Mouse (Mus musculus): ENCODE data around the gene Fam25c. TPM values are rescaled to one million over a fixed set of nuclear protein-coding genes. Genes with fewer than 3 reads are reported as not detected.

Fam25c gene
- total and polyA plus RNA-seq, 2 experiments = 56.3 to 74.3 TPM

GRCm38 (mm10) chr14:34339446-34339845, 15.8 kb downstream of the Fam25c start:
- no peaks in the 10 kb centered on the region for H3K27me3 ChIP-seq (ENCODE audit: control insufficient read depth, insufficient read depth, low read length)
- H3K79me2 ChIP-seq (ENCODE audit: control insufficient read depth, insufficient read depth, low read length) = no peaks in the 10 kb centered on the region
- no peak for DNase-seq (ENCODE audit: extremely low read depth, low read depth, low spot score)
- no peak for TF ChIP-seq CTCF (IDR thresholded peaks at IDR 0.05; ENCODE audit: low read depth, low read length)
- TF ChIP-seq POLR2A (IDR thresholded peaks at IDR 0.05; ENCODE audit: extremely low read depth, insufficient read depth, low read length) = no peak
- 73% methylated on average over 1 of the region's 1 CpGs for WGBS
- no peak overlapping the region for H3K9ac ChIP-seq (ENCODE audit: low read depth, low read length)
- peaks cover 86% of the 10 kb centered on the region for H3K36me3 ChIP-seq (ENCODE audit: control insufficient read depth, insufficient read depth, low read length)
- no peak overlapping the region for H3K27ac ChIP-seq (replicated peaks; ENCODE audit: insufficient read depth, low read depth, low read length)
- H3K4me3 ChIP-seq (ENCODE audit: insufficient read depth, low read depth, low read length) = no peak overlapping the region
- H3K4me1 ChIP-seq (ENCODE audit: control insufficient read depth, insufficient read depth, low read length) = peaks cover 4% of the 10 kb centered on the region; the same call in 1 of the 2 replicates

- H3K4me1 ChIP-seq (ENCODE audit: control insufficient read depth, insufficient read depth, low read length) = no peaks in the 10 kb centered on the region
- TF ChIP-seq CTCF (IDR thresholded peaks at IDR 0.05; ENCODE audit: low read depth, low read length) (no peak), POLR2A (IDR thresholded peaks at IDR 0.05; ENCODE audit: extremely low read depth, insufficient read depth, low read length) (no peak)
- H3K36me3 ChIP-seq (ENCODE audit: control insufficient read depth, insufficient read depth, low read length) = peaks cover 82% of the 10 kb centered on the region
- no peak overlapping the region for H3K4me3 ChIP-seq (ENCODE audit: insufficient read depth, low read depth, low read length)
- H3K9ac ChIP-seq (ENCODE audit: low read depth, low read length) = no peak overlapping the region
- DNase-seq (ENCODE audit: extremely low read depth, low read depth, low spot score) = no peak
- WGBS = 78% methylated on average over 5 of the region's 5 CpGs
- H3K27me3 ChIP-seq (ENCODE audit: control insufficient read depth, insufficient read depth, low read length) = no peaks in the 10 kb centered on the region
- H3K27ac ChIP-seq (replicated peaks; ENCODE audit: insufficient read depth, low read depth, low read length) = no peak overlapping the region
- no peaks in the 10 kb centered on the region; the same call in 1 of the 2 replicates for H3K79me2 ChIP-seq (ENCODE audit: control insufficient read depth, insufficient read depth, low read length)
Observed at GRCm38 (mm10) chr14:34332476-34332875, 22.8 kb downstream of the Fam25c start.

- WGBS = 57% methylated on average over 3 of the region's 3 CpGs
- DNase-seq (ENCODE audit: extremely low read depth, low read depth, low spot score) = no peak
Observed at GRCm38 (mm10) chr14:34331886-34332285, 23.3 kb downstream of the Fam25c start.

GRCm38 (mm10) chr14:34330657-34331158, 24.5 kb downstream of the Fam25c start:
- WGBS = 78% methylated on average over 9 of the region's 9 CpGs
- H3K9ac ChIP-seq (ENCODE audit: low read depth, low read length) = no peak overlapping the region
- DNase-seq (ENCODE audit: extremely low read depth, low read depth, low spot score) = no peak
- H3K4me3 ChIP-seq (ENCODE audit: insufficient read depth, low read depth, low read length) = no peak overlapping the region
- TF ChIP-seq CTCF (IDR thresholded peaks at IDR 0.05; ENCODE audit: low read depth, low read length) = no peak
- TF ChIP-seq POLR2A (IDR thresholded peaks at IDR 0.05; ENCODE audit: extremely low read depth, insufficient read depth, low read length) = no peak
- no peaks in the 10 kb centered on the region; the same call in 1 of the 2 replicates for H3K79me2 ChIP-seq (ENCODE audit: control insufficient read depth, insufficient read depth, low read length)
- H3K4me1 ChIP-seq (ENCODE audit: control insufficient read depth, insufficient read depth, low read length) = no peaks in the 10 kb centered on the region; the same call in 1 of the 2 replicates
- H3K36me3 ChIP-seq (ENCODE audit: control insufficient read depth, insufficient read depth, low read length) = peaks cover 80% of the 10 kb centered on the region
- no peak overlapping the region for H3K27ac ChIP-seq (replicated peaks; ENCODE audit: insufficient read depth, low read depth, low read length)
- H3K27me3 ChIP-seq (ENCODE audit: control insufficient read depth, insufficient read depth, low read length) = no peaks in the 10 kb centered on the region

More at GRCm38 (mm10) chr14:34331886-34332285, 23.3 kb downstream of the Fam25c start:
- Histone ChIP-seq H3K4me1 (ENCODE audit: control insufficient read depth, insufficient read depth, low read length) (no peaks in the 10 kb centered on the region), H3K36me3 (ENCODE audit: control insufficient read depth, insufficient read depth, low read length) (peaks cover 81% of the 10 kb centered on the region), H3K9ac (ENCODE audit: low read depth, low read length) (no peak overlapping the region), H3K4me3 (ENCODE audit: insufficient read depth, low read depth, low read length) (no peak overlapping the region), H3K27ac (replicated peaks; ENCODE audit: insufficient read depth, low read depth, low read length) (no peak overlapping the region), H3K79me2 (ENCODE audit: control insufficient read depth, insufficient read depth, low read length) (no peaks in the 10 kb centered on the region; the same call in 1 of the 2 replicates), H3K27me3 (ENCODE audit: control insufficient read depth, insufficient read depth, low read length) (no peaks in the 10 kb centered on the region)
- no peak for TF ChIP-seq POLR2A (IDR thresholded peaks at IDR 0.05; ENCODE audit: extremely low read depth, insufficient read depth, low read length)
- no peak for TF ChIP-seq CTCF (IDR thresholded peaks at IDR 0.05; ENCODE audit: low read depth, low read length)

DNA sequence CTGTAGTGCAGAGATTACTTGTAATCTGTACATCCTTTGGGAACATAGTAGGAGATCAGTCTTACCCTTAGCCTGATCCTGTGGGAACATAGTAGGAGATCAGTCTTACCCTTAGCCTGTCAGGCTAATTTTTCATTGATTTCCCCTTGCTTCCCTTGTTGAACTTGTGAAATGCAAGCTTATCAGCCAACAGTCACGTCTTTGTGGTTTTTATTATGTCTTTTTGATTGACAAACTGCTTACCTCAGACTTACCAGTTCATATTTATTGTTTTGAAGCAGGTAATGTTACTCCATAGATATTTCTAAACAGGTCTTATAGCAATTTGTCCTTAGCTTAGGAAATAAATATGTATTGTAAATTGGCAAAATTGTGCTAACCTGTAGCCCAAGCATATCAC, 27.6 kb downstream of the Fam25c start:
- no peak for DNase-seq (ENCODE audit: extremely low read depth, low read depth, low spot score)
- H3K4me1 ChIP-seq (ENCODE audit: control insufficient read depth, insufficient read depth, low read length) = no peaks in the 10 kb centered on the region; the same call in 1 of the 2 replicates
- no peak for TF ChIP-seq CTCF (IDR thresholded peaks at IDR 0.05; ENCODE audit: low read depth, low read length)
- TF ChIP-seq POLR2A (IDR thresholded peaks at IDR 0.05; ENCODE audit: extremely low read depth, insufficient read depth, low read length) = no peak
- no peaks in the 10 kb centered on the region; the same call in 1 of the 2 replicates for H3K79me2 ChIP-seq (ENCODE audit: control insufficient read depth, insufficient read depth, low read length)
- H3K4me3 ChIP-seq (ENCODE audit: insufficient read depth, low read depth, low read length) = no peak overlapping the region
- WGBS = 11% methylated on average over 1 of the region's 1 CpGs
- no peak overlapping the region for H3K27ac ChIP-seq (replicated peaks; ENCODE audit: insufficient read depth, low read depth, low read length)
- H3K27me3 ChIP-seq (ENCODE audit: control insufficient read depth, insufficient read depth, low read length) = no peaks in the 10 kb centered on the region
- H3K9ac ChIP-seq (ENCODE audit: low read depth, low read length) = no peak overlapping the region
- peaks cover 76% of the 10 kb centered on the region for H3K36me3 ChIP-seq (ENCODE audit: control insufficient read depth, insufficient read depth, low read length)

DNA sequence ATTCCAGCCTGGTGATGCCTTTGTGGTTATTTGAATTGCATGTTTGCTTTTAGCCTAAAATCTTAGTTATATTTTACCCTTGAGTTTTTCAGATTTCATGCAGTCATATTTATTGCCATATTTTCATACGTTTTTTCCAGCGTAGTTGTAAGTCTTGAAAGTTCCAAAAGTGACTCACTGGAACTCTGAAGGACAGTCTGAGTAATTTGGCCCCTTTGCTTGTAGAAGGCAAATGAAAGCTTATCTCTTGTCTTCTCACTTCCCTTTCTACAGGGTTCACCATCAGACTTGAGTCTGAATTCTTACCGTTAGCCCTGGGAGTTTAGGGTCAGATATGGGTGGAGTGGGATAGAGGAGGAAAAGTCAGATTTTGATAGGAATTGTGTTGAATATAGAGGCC, 28.6 kb downstream of the Fam25c start:
- H3K27me3 ChIP-seq (ENCODE audit: control insufficient read depth, insufficient read depth, low read length) = no peaks in the 10 kb centered on the region
- peaks cover 74% of the 10 kb centered on the region for H3K36me3 ChIP-seq (ENCODE audit: control insufficient read depth, insufficient read depth, low read length)
- H3K79me2 ChIP-seq (ENCODE audit: control insufficient read depth, insufficient read depth, low read length) = no peaks in the 10 kb centered on the region; the same call in 1 of the 2 replicates
- TF ChIP-seq POLR2A (IDR thresholded peaks at IDR 0.05; ENCODE audit: extremely low read depth, insufficient read depth, low read length) = no peak
- no peak for TF ChIP-seq CTCF (IDR thresholded peaks at IDR 0.05; ENCODE audit: low read depth, low read length)
- WGBS = 64% methylated on average over 3 of the region's 3 CpGs
- H3K9ac ChIP-seq (ENCODE audit: low read depth, low read length) = no peak overlapping the region
- no peak overlapping the region for H3K27ac ChIP-seq (replicated peaks; ENCODE audit: insufficient read depth, low read depth, low read length)
- H3K4me1 ChIP-seq (ENCODE audit: control insufficient read depth, insufficient read depth, low read length) = no peaks in the 10 kb centered on the region; the same call in 1 of the 2 replicates
- DNase-seq (ENCODE audit: extremely low read depth, low read depth, low spot score) = no peak
- H3K4me3 ChIP-seq (ENCODE audit: insufficient read depth, low read depth, low read length) = no peak overlapping the region

Measured in liver, adult 2 months (tissue).